In genomic region chr6:88023316-88023890, GRCm38 (mm10) we compare ENCODE assay signal across 24 mouse cellular contexts. TPM values are rescaled to one million over a fixed set of nuclear protein-coding genes. Genes with fewer than 3 reads are reported as not detected.
DNase-seq lines count a peak whose midpoint lies in the region.
"Had no signal": no experiment of that assay in that cellular context is flagged by ENCODE, and none has a peak within 500 bp of the region (broad histone marks: within the 10 kb centered on the region; RNA-seq: fewer than 3 reads in every experiment).

No protein-coding gene starts in this region.

- 96% methylated on average over 10 of the region's 10 CpGs for WGBS in embryonic facial prominence, embryonic 10.5 days

- H3K4me1 ChIP-seq in embryonic facial prominence, embryonic 10.5 days: no peaks in the 10 kb centered on the region
- H3K4me1 ChIP-seq: forebrain, embryonic 13.5 days had no signal

- H3K27ac ChIP-seq in embryonic facial prominence, embryonic 10.5 days (replicated peaks): no peak overlapping the region
- H3K27ac ChIP-seq: embryonic facial prominence, embryonic 13.5 days; embryonic facial prominence, embryonic 15.5 days; forebrain, embryonic 13.5 days; forebrain, embryonic 15.5 days had no signal

- no peak overlapping the region for H3K4me3 ChIP-seq in embryonic facial prominence, embryonic 10.5 days
- H3K4me3 ChIP-seq: embryonic facial prominence, embryonic 13.5 days; embryonic facial prominence, embryonic 15.5 days; erythroblast, embryonic 14.5 days; forebrain, embryonic 13.5 days; forebrain, embryonic 15.5 days had no signal

- peak; percentile 48 for DNase-seq in adrenal gland, adult 2 months
- DNase-seq in adrenal gland, adult 8-10 months: no peak
- DNase-seq in heart, adult 11 months: peak; percentile 84
- no peak for DNase-seq in heart, postnatal 4 days
- peak; percentile 57 for DNase-seq in NIH3T3 (ENCODE audit: low read depth)
- DNase-seq in fat pad, adult 2 months (ENCODE audit: extremely low read depth, low read depth, low spot score): peak; percentile 68
- no peak for DNase-seq in embryonic facial prominence, embryonic 10.5 days (ENCODE audit: low spot score)
- no peak for DNase-seq in frontal cortex, adult 2 months (ENCODE audit: extremely low spot score in 1 of 2, low spot score in 1 of 2)
- DNase-seq: adrenal gland, postnatal 14 days; adrenal gland, postnatal 36 days; cerebellum, adult 11-12 months; cerebellum, adult 2 months; cerebellum, adult 9-10 months; cerebellum, postnatal 10 days; cerebellum, postnatal 25 days; forebrain, postnatal 0 days had no signal

- no peaks in the 10 kb centered on the region for H3K9me3 ChIP-seq in embryonic facial prominence, embryonic 10.5 days
- H3K9me3 ChIP-seq: embryonic facial prominence, embryonic 13.5 days; embryonic facial prominence, embryonic 15.5 days; forebrain, embryonic 13.5 days; forebrain, embryonic 15.5 days had no signal

- no peaks in the 10 kb centered on the region for H3K27me3 ChIP-seq in embryonic facial prominence, embryonic 10.5 days (replicated peaks; ENCODE audit: low read depth, poor library complexity, severe bottlenecking)
- H3K27me3 ChIP-seq: embryonic facial prominence, embryonic 13.5 days; embryonic facial prominence, embryonic 15.5 days; forebrain, embryonic 13.5 days; forebrain, embryonic 15.5 days; Patski had no signal

- H3K36me3 ChIP-seq in embryonic facial prominence, embryonic 10.5 days (replicated peaks): peaks cover 49% of the 10 kb centered on the region
- H3K36me3 ChIP-seq: forebrain, embryonic 15.5 days had no signal

RNA-seq across cellular contexts. Expression of gene Rab7, which starts 21.7 kb away (rescaled TPM):
- total RNA-seq in adrenal gland, adult 2 months (2021): 100 to 1,000 TPM; 335 to 385 TPM
- polyA plus RNA-seq in adrenal gland, adult 2 months (2012; rRNA removed): 90.7 and 123 TPM in 2 replicates
- total RNA-seq in adrenal gland, adult 8-10 months (2022): 100 to 1,000 TPM; 310 to 390 (median 354) TPM
- total RNA-seq in heart, postnatal 4 days (2021): 100 to 1,000 TPM; 246 to 271 TPM
- polyA plus RNA-seq in embryonic facial prominence, embryonic 10.5 days (2016; fragmentation: Nextera tagmentation; extraction: Ambion mirVana): 206 and 207 TPM in 2 replicates
- 388 and 392 TPM in 2 replicates for polyA plus RNA-seq in frontal cortex, adult 2 months (2012; rRNA removed)

RNA-seq across cellular contexts. Expression of gene H1fx, which starts 42.0 kb away (rescaled TPM):
- total RNA-seq in adrenal gland, adult 2 months (2021): 1 to 10 TPM; 7.4 to 9.5 TPM
- 17.1 and 22.1 TPM in 2 replicates for polyA plus RNA-seq in adrenal gland, adult 2 months (2012; rRNA removed)
- total RNA-seq in adrenal gland, adult 8-10 months (2022): 10 to 100 TPM in 1 of 4 experiments, 1 to 10 TPM in 3; 4.4 to 10.0 (median 7.4) TPM
- total RNA-seq in heart, postnatal 4 days (2021): 10 to 100 TPM; 36.2 to 37.3 TPM
- 29.2 and 35.8 TPM in 2 replicates for polyA plus RNA-seq in embryonic facial prominence, embryonic 10.5 days (2016; fragmentation: Nextera tagmentation; extraction: Ambion mirVana)
- 56.0 and 56.4 TPM in 2 replicates for polyA plus RNA-seq in frontal cortex, adult 2 months (2012; rRNA removed)
- total RNA-seq: MEL had no signal
- polyA plus RNA-seq: activated CD4-positive, CD25-positive, alpha-beta regulatory T cell, adult 4 months had no signal

Comparison
In these comparisons a context has a peak if more than half of its experiments do, and no peak if none do; other contexts are left out.
1. DNase-seq: peak in adrenal gland, adult 2 months (single experiment), heart, adult 11 months (single experiment), NIH3T3 (single experiment) and fat pad, adult 2 months (single experiment); none in adrenal gland, adult 8-10 months (single experiment), heart, postnatal 4 days (single experiment), embryonic facial prominence, embryonic 10.5 days (single experiment) and frontal cortex, adult 2 months (0 of 2).